Mouse (Mus musculus) hematopoietic stem cell, adult 5-6 weeks (primary cell): ENCODE data around the gene Zfp940. TPM values are rescaled to one million over a fixed set of nuclear protein-coding genes. Genes with fewer than 3 reads are reported as not detected.

Experiments
- ATAC-seq, 2 experiments: fragments of 125-278 bp in 1 of 2; replicated peaks in 1 of 2; 2 replicates each; pipeline ENCODE4 v1.8.0; 2016 to 2017; ENCODE audit warnings: inconsistent platforms in 2 of 2, mild to moderate bottlenecking in 2 of 2, moderate number of reproducible peaks in 2 of 2, low read depth in 1 of 2, moderate TSS enrichment in 1 of 2; ENCODE audit not compliant: low FRiP score in 2 of 2, poor library complexity in 2 of 2, severe bottlenecking in 2 of 2, insufficient read depth in 1 of 2, low TSS enrichment in 1 of 2
- total RNA-seq: library from RNA; stranded (forward); fragments of 172-1452, 232-1000 nt; gene quantifications from 2 replicates; pipeline ENCODE4 v1.2.3, GENCODE M21; 2017

The Zfp940 gene
- total RNA-seq, 1 experiment from 2014 or later = 6.1 TPM

DNA sequence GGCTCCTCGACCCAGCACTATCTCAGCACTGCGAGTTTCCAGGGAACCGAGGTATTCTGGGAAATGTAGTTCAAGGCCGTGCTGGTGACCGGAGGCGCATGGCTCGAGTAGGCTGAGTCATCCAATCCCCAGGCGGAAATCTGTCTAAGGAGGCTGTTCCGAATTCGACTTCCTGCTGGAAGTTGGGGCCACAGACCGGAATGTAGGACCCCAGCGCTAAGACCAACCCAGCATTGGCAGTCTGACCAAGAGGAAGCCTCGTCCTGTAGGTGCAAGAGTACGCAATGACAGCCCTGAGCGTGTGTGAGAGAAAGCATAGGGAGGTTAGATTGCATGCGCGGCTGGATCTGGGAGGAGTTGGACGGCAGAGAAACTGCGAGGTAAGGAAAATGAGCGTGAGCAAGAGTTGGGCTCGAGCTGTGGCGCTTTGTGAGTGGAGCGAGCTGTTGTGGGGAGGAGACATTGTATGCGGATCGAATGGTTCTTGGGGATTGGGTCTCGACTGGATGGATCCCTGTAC lies 37.5 kb downstream of the Zfp940 start, which contains the start of gene Zfp790:
TSS of gene Zfp790 (plus strand) at position 205 of the 520 bp plus-strand sequence.
- ATAC-seq = peak; percentile 93 to 96

DNA sequence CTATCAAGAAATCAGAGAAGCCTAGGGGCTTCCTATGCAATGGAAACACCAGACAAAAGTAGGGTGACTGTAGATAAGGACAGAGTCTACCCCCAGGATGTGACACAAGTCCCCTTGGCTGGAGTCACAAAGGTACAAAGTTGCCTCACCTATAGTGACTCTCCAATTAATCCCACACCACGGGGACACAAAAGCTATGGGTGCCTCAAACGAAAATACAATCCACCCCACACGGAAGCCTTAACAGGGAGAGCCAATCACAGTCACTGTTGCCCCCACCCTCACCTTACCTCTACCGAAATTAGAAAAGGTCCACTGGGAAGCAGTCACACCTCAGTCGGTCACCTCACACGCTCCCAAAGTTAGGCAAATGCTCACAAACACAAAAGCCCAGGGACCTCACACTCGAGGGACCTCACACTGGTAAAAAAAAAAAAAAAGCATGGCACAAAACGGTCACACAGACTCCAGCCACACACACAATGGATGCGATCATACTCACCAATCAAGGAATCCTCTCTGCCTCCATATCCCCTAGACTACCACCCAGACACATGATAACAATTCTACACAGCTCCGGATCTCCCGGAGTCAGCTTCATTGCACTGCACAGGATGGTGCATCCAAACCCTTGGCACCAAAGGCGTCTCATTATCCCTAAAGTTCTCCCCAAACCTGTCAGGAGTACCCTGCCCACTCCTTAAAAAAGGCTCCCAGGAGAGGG lies 38.2 kb downstream of the Zfp940 start:
- peak in 1 of 2 experiments; percentile 9; a peak in 2 of 4 replicates for ATAC-seq

DNA sequence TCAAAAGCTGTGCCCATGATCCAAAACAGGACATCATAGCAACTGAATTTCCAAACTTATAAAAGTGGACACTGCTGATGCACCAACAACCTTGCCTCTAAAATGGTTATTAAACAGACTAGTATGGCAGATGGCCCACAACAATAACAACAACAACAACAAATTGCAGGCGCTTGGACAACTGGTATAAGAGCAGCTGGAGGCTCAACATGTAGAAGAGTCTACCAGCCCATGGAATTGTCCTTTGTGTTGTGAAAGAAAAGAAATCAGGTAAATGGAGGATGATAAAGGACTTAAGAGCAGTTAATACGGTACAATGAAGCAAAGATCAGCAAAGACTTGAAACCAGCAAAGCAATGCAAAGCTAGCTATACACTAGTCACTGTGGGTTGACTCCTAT lies 39.1 kb downstream of the Zfp940 start:
- ATAC-seq = no peak

DNA sequence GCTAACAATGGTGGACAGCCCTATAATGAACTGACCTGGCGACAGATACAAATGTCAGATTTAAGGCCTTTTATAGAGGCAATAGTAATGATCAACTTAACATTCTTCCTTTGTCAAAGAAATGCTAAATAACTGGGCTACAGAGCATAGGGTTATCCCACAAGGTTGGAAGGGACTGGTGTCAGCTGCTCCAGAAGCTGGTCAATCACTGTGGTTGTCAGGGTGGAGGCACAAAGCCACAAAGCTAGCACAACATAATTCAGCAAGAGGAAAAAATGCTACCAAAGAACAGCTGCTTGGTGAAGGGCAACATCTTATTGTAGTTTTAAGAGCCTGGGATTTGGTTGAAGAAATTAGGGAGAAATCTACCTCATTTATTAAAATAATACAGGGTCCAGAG lies 41.2 kb downstream of the Zfp940 start:
- ATAC-seq = no peak

DNA sequence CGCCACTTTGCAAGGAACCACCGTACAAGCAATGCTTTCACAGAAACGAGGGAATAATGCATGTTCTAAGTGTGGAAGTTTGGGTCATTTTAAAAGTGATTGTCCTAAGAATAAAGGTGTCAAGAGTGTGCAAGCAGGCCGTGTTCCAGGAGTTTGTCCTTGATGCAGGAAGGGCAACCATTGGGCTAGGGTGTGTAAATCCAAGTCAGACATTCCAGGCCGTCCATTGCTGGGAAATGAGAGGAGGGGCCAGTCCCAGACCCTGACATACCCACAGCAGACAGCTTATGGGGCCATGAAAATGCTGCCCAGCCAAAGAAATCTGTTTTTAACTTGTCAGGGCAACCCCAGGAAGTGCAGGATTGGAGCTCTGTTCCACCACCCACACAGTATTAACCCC lies 46.4 kb downstream of the Zfp940 start:
- ATAC-seq = no peak

DNA sequence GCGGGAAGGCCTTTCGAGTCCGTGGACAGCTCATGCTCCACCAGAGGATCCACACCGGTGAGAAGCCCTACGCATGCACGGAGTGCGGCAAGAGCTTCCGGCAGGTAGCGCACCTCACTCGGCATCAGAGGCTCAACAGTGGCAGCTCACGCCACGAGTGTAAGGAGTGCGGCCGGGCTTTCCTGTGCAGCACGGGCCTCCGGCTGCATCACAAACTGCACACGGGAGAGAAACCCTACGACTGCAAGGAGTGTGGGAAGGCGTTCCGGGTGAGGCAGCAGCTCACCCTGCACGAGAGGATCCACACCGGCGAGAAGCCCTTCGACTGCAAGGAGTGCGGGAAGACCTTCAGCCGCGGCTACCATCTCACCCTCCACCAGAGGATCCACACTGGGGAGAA lies 60.6 kb downstream of the Zfp940 start:
- no peak for ATAC-seq

DNA sequence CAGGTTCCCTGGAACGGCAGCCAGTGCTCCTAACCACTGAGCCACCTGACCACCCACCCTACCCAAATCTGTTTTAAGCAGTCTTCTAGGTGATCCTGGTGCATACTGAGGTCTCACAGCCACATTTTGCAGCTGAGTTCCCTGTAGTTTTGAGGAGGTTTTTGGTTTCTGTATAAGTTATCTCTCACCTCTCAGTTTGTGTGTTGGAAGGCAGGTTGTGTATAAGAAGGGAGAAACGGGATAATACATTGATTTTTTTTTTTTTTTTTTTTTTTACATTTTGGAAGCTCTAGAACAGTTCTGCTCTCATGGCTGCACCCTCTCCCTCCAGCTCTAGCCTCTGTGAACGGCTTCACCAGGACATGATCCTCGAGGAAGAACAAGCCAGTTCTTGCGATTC lies 67.6 kb downstream of the Zfp940 start:
- no peak for ATAC-seq

DNA sequence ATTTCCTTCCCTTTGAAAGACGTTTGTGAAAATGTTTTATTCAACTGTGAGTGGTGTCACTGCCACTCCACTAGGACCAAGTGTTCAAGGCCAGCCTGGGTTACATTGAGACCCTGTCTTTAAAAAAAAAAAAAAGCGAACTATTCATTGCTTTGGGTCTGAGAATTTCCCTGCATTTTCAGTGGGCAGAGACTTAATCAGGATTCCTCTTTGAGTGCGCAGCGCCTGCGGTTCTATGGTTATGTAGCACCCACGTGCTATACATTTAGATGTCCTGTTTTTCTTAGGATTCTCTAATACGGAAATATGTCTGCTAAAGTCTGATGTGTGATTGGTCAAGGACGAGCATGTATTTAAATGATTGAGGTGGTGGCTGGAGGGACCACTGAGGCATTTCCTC lies 68.4 kb downstream of the Zfp940 start:
- ATAC-seq = no peak

DNA sequence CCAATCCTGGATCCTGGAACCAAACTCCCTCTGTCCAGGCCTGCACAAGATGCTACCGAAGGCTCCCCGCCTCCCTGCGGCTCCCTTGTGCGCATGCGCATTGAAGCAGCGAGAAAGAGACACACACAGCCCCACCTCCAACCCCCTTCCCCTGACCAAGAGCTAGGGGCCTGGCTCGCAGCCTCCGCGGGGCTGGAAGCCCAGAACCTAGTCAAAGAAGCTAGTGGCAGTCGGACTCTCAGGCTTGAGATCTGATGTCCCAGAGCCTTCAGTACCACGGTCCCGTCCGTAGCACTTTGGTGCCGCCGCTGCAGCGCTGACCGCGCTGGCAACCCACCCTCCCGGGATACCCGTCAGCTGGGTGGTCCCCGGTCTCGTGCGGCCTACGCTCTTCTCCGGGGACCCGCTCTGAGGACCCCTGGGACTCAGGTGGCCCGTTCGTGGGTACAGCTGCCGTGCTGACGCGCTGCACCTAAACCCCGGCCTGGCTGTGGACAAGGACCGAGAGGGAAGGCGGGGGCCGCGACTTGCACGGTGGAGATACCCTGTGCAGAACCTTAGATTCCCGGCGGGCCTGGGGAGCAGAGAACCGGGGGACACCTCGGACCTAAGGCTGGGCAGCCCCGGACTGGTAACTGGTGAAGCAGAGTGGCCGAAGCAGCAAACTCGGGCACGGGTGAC lies 69.5 kb downstream of the Zfp940 start, which contains the start of gene Zfp30:
TSS of gene Zfp30 (plus strand) at position 128 of the 681 bp plus-strand sequence.
- ATAC-seq = peak; percentile 93 to 94

Other genes with a start within 250 kb of the Zfp940 start
- not detected in 2 replicates for gene Catsperg2, start 126.6 kb downstream of the Zfp940 start, total RNA-seq
- gene Zfp84, start 85.1 kb downstream of the Zfp940 start, total RNA-seq = 22.1 and 29.1 TPM in 2 replicates
- 2.4 and 3.9 TPM in 2 replicates for gene Zfp30, start 69.7 kb downstream of the Zfp940 start, total RNA-seq
- gene Zfp790, start 37.6 kb downstream of the Zfp940 start, total RNA-seq = 13.8 and 17.4 TPM in 2 replicates
- gene Zfp420, start 6.3 kb upstream of the Zfp940 start, total RNA-seq = 2.6 and 6.1 TPM in 2 replicates
- gene Zfp27, start 52.9 kb upstream of the Zfp940 start, total RNA-seq = 11.9 and 20.2 TPM in 2 replicates
- gene Zfp383, start 54.6 kb upstream of the Zfp940 start, total RNA-seq = 2.2 and 4.5 TPM in 2 replicates
- 11.7 and 15.1 TPM in 2 replicates for gene Zfp74, start 100.4 kb upstream of the Zfp940 start, total RNA-seq
- 21.7 and 23.1 TPM in 2 replicates for gene Zfp568, start 130.3 kb upstream of the Zfp940 start, total RNA-seq
- 3.5 and 4.3 TPM in 2 replicates for gene Zfp14, start 197.7 kb upstream of the Zfp940 start, total RNA-seq
- gene Zfp82, start 219.2 kb upstream of the Zfp940 start, total RNA-seq = 4.4 and 6.6 TPM in 2 replicates
- not detected in 2 replicates for gene Gm26920, start 236.7 kb upstream of the Zfp940 start, total RNA-seq
- 7.3 and 8.1 TPM in 2 replicates for gene Zfp566, start 236.9 kb upstream of the Zfp940 start, total RNA-seq
- 55.7 and 56.5 TPM in 2 replicates for gene Zfp260, start 241.1 kb upstream of the Zfp940 start, total RNA-seq